Mouse (Mus musculus): ENCODE measurements at regions not wholly inside any gene's neighbourhood (a gene's known extent, or its start where the extent isn't known, plus 50 kb on each side); places are given as distances from the start of the nearest gene placed in this dataset.

DNA sequence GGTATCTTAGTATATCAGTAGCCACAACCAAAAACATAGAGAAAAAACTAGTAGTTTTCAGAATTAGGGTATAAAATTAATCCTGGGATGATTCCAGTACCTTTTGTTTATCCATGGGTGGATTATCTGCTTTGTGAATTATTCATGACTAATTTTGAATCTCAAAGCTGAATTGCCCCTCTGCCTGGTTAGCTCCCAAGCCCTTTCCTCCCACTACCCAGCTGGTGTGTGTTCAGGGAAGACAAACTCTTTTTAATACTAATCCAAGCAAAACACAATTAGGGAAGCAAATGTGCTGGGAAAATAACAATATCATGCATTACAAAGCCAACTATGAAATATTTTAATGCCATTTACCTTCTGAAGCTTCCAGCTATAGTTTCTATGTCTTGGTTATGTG is 347.4 kb downstream of the Gm43517 start:
- Histone ChIP-seq H3K27me3 (replicated peaks) (no peaks in the 10 kb centered on the region), H3K4me3 (no peak overlapping the region), H3K4me2 (no peak overlapping the region), H3K4me1 (no peaks in the 10 kb centered on the region), H3K9me3 (replicated peaks) (no peaks in the 10 kb centered on the region), H3K9ac (no peak overlapping the region), H3K27ac (no peak overlapping the region), H3K36me3 (no peaks in the 10 kb centered on the region)
- no peak for ATAC-seq

DNA sequence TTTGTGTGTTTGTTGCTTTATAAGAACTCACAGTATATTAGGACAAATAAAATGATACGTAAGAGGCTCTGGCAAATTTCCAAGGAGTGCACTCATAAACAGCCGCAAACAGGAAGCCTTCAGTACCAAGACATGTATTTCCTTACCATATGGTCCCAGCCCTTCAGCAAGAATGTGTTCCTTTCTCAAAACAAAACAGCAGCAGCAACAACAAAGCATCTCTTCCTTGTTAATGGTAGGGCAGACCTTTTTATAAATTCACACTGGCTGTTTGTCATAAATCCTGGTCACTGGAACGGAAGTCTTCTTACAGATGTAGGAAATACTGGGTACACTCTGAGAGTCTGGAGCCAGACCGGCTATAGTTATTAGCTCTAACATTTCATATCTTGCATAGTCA is 352.1 kb downstream of the Gm43517 start:
- no peaks in the 10 kb centered on the region for H3K36me3 ChIP-seq
- WGBS (ENCODE audit: insufficient replicate concordance) = 71% methylated on average over 4 of the region's 4 CpGs
- H3K4me3 ChIP-seq = no peak overlapping the region
- no peaks in the 10 kb centered on the region for H3K4me1 ChIP-seq
- H3K9me3 ChIP-seq (replicated peaks) = no peaks in the 10 kb centered on the region
- ATAC-seq = no peak
- no peak overlapping the region for H3K27ac ChIP-seq
- no peak overlapping the region for H3K4me2 ChIP-seq
- H3K27me3 ChIP-seq (replicated peaks) = no peaks in the 10 kb centered on the region
- H3K9ac ChIP-seq = no peak overlapping the region

DNA sequence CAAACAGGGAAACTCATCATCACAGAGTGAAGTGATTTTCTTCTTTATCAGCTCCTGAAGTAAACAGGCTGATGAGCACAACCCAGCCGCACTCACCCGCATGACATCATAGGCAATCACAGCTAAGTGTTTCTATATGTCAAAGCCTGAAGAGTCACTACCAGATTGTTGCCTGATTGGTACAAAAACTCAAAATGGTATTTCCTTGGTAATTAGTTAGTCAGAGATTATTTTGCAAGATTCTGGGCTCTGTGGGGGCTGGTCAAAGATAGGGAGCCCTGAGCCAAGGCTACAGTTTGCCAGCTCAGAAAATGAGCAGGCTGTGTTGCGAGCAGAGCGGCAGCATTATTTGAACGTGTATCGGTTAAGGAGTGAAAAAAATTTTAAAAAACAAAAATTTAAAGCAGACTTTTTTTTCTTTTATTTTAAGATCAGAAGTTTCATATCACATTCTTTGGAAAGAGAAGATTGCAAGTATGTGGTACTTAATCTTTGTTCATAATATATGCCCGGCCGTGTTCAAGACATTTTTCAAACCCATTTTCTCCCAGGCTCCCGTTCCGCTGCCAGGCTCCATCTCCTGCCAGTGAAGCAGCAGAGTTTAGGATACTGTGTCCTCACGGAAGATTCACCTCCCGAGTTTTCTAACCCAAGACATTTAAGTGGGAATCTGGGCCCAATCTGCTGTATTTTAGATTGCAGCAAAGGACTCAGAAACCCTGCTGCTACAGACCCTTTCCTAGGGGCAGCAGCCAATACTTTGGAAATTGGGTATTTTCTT is 355.2 kb downstream of the Gm43517 start:
- H3K9ac ChIP-seq = no peak overlapping the region
- H3K4me2 ChIP-seq = no peak overlapping the region
- H3K4me3 ChIP-seq = no peak overlapping the region
- no peak for ATAC-seq
- H3K27ac ChIP-seq = no peak overlapping the region
- no peaks in the 10 kb centered on the region for H3K9me3 ChIP-seq (replicated peaks)
- no peaks in the 10 kb centered on the region for H3K36me3 ChIP-seq
- 69% methylated on average over 12 of the region's 12 CpGs for WGBS (ENCODE audit: insufficient replicate concordance)
- no peaks in the 10 kb centered on the region for H3K27me3 ChIP-seq (replicated peaks)
- no peaks in the 10 kb centered on the region for H3K4me1 ChIP-seq

DNA sequence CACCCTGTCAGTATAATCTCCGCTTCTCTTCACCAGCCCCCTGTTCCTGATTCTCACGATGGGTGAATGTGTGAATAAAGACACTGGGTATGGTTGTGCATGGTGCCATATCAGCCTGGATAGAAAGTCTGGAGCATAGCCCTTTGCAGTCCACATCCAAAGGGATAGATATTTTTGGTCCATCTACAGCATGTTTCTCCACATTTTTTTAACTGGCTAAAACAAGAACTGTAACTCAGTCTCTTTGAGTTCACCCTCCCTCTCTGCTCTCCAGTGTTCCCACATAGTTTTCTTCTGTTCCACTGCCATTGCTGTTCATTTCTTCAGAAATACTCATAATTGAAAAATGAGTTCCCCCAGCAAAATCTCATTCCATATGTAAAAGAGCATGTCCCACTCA is 358.4 kb downstream of the Gm43517 start:
- Histone ChIP-seq H3K27ac (no peak overlapping the region), H3K4me1 (no peaks in the 10 kb centered on the region), H3K4me3 (no peak overlapping the region), H3K9me3 (replicated peaks) (no peaks in the 10 kb centered on the region), H3K27me3 (replicated peaks) (no peaks in the 10 kb centered on the region), H3K9ac (no peak overlapping the region), H3K36me3 (no peaks in the 10 kb centered on the region), H3K4me2 (no peak overlapping the region)
- no peak for ATAC-seq
- WGBS (ENCODE audit: insufficient replicate concordance) = 81% methylated on average over 2 of the region's 2 CpGs

DNA sequence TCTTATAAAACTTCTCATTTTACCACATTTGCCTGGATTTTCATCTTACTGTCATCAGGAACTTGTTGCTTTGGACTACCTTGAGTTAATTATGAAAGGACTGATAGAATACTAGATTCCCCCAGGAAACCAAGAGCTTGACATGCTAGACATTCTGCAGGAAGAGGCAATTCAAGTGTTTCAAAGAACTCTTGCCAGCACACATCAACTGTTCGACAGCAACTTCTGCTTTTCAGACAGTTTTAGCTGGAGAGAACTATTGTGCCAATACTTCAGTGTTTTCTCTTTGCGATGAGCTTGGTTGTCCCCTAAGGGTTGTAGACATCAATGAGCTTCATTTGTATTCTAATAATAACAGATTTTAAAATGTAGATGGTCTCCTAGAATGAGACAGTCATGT is 362.1 kb downstream of the Gm43517 start:
- Histone ChIP-seq H3K36me3 (no peaks in the 10 kb centered on the region), H3K9ac (no peak overlapping the region), H3K4me2 (no peak overlapping the region), H3K27ac (no peak overlapping the region), H3K27me3 (replicated peaks) (no peaks in the 10 kb centered on the region), H3K4me1 (no peaks in the 10 kb centered on the region), H3K9me3 (replicated peaks) (no peaks in the 10 kb centered on the region), H3K4me3 (no peak overlapping the region)
- no peak for ATAC-seq
- 37% methylated on average over 2 of the region's 2 CpGs for WGBS (ENCODE audit: insufficient replicate concordance)

DNA sequence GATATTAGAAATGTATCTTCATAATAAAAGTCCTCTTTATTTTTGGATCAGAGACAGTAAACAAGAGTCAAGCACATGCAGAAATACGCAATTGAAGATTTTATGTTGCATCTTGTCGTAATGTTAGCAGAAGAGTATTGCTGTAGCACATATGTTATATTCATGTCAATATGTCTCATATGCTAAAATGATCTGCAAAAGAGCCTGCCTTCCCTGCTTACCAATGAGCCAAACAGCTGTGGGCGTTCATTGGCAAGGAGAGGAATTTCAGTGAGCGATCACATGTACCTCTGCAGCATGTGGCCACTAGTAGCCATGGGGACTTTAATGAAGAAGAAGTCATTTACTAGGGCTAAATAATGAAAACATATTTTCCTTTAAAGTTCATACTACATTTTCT is 373.4 kb downstream of the Gm43517 start:
- H3K4me1 ChIP-seq = no peaks in the 10 kb centered on the region
- no peaks in the 10 kb centered on the region for H3K36me3 ChIP-seq
- H3K27ac ChIP-seq = no peak overlapping the region
- H3K4me3 ChIP-seq = no peak overlapping the region
- no peaks in the 10 kb centered on the region for H3K9me3 ChIP-seq (replicated peaks)
- 71% methylated on average over 4 of the region's 4 CpGs for WGBS (ENCODE audit: insufficient replicate concordance)
- no peak overlapping the region for H3K4me2 ChIP-seq
- H3K27me3 ChIP-seq (replicated peaks) = no peaks in the 10 kb centered on the region
- no peak overlapping the region for H3K9ac ChIP-seq
- no peak for ATAC-seq

DNA sequence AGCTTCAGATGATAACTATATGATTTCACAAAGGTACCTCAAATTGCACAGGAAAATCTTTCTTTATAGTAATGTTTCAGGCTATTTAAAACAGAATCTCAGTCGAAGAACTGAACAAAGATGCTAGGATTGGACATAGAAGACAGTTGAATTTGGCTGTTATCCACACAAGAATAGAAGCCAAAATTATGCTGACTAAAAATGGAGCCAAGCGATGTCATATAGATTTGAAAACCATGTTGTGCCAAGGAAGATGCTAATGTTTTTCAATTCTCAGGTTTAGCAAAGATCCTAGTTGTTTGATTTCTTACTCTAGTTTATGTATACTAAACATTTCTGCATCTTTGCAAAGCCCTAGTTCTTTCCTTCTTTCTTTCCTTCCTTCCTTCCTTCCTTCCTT is 379.6 kb downstream of the Gm43517 start:
- H3K27ac ChIP-seq = no peak overlapping the region
- no peak overlapping the region for H3K9ac ChIP-seq
- no peaks in the 10 kb centered on the region for H3K36me3 ChIP-seq
- H3K27me3 ChIP-seq (replicated peaks) = no peaks in the 10 kb centered on the region
- H3K4me2 ChIP-seq = no peak overlapping the region
- H3K4me1 ChIP-seq = no peaks in the 10 kb centered on the region
- WGBS (ENCODE audit: insufficient replicate concordance) = 50% methylated on average over 2 of the region's 2 CpGs
- ATAC-seq = no peak
- no peak overlapping the region for H3K4me3 ChIP-seq
- H3K9me3 ChIP-seq (replicated peaks) = no peaks in the 10 kb centered on the region

DNA sequence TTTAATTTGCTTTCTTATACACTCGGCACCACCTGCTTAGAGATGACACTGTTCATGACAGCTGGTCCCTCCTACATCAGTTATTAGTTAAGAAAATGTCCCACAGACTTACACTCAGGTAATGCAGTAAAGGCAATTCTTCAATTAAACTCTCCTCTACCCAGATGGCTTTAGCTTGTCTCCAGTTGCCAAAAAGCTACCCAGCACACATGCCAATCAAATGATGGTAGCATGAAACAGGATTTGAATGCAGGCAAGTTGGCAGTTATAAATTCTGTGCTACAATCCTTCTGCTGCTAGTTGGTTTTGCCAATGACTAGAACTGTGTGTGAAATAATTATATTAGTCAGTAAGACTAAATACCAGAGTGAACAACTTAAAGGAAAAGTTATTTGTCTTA is 423.4 kb downstream of the Gm43517 start:
- WGBS (ENCODE audit: insufficient replicate concordance) = 78% methylated on average over 1 of the region's 1 CpGs

DNA sequence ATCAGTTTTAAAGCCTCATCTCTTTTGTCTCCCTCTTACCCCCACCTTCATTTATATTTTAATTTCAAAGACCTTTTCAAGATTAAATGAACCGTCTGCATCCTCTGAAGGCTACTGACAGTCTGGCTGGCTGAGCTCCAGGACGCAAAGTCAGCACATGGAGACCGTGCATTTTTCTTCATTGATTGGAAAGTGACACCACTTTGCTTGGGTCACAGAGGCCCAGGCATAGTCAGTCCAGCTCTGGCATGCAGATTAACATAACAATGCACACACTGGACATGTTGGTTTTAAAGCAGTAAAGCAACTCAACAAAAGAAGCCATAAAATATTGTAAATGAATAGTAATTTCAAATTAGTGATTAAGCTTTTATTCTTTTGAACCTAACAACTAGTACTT is 429.7 kb downstream of the Gm43517 start:
- H3K4me3 ChIP-seq = no peak overlapping the region
- 54% methylated on average over 3 of the region's 3 CpGs for WGBS (ENCODE audit: insufficient replicate concordance)
- H3K36me3 ChIP-seq = no peaks in the 10 kb centered on the region
- H3K4me1 ChIP-seq = no peaks in the 10 kb centered on the region
- no peaks in the 10 kb centered on the region for H3K9me3 ChIP-seq (replicated peaks)
- H3K27ac ChIP-seq = no peak overlapping the region
- H3K4me2 ChIP-seq = no peak overlapping the region
- no peak overlapping the region for H3K9ac ChIP-seq
- no peaks in the 10 kb centered on the region for H3K27me3 ChIP-seq (replicated peaks)
- no peak for ATAC-seq

More for the DNA sequence above, 423.4 kb downstream of the Gm43517 start:
- Histone ChIP-seq H3K27me3 (replicated peaks) (no peaks in the 10 kb centered on the region), H3K4me3 (no peak overlapping the region), H3K27ac (no peak overlapping the region), H3K9ac (no peak overlapping the region), H3K4me2 (no peak overlapping the region), H3K9me3 (replicated peaks) (no peaks in the 10 kb centered on the region), H3K36me3 (no peaks in the 10 kb centered on the region), H3K4me1 (no peaks in the 10 kb centered on the region)
- ATAC-seq = no peak

DNA sequence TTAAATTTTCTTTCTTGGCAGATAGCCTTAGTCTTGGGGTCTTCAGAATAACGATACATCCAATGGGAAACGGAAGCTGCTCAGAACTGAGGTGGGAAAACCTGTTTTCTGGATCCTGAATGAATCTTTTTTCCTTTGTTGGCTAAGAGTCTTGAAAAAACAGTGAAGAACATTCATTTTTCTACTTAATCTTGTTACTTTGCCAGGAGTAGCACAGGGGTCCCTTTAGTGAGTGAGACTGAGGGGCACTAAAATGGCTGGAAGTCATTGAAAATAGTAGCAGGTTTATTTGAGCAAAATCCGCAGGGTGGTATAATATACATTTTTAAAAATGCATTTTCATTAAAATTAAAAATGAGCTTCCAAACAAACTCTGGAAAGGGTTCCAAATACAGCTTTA is 442.8 kb downstream of the Gm43517 start:
- WGBS (ENCODE audit: insufficient replicate concordance) = 67% methylated on average over 3 of the region's 3 CpGs
- no peaks in the 10 kb centered on the region for H3K27me3 ChIP-seq (replicated peaks)
- H3K36me3 ChIP-seq = no peaks in the 10 kb centered on the region
- no peak for ATAC-seq
- H3K4me1 ChIP-seq = no peaks in the 10 kb centered on the region
- H3K9ac ChIP-seq = no peak overlapping the region
- no peak overlapping the region for H3K4me3 ChIP-seq
- no peak overlapping the region for H3K27ac ChIP-seq
- H3K4me2 ChIP-seq = no peak overlapping the region
- H3K9me3 ChIP-seq (replicated peaks) = no peaks in the 10 kb centered on the region

DNA sequence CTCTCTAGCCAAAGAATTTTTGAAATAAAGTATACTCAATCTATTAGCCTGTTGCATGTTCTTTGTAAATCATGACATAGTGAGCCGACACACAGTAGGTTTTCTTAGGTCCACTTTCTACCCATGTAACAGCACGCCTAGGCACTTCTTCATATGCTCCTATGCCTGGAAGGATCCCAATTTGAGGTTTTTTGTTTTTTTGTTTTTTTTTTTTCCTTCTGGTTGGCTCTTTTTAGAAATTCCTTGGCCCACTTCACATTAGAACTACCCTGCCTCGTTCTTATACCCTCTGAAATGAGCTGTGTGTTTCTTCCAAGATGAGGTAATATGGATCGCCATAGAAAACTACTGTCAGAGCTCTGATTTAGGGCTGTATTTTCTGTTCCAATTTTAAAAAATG is 443.6 kb downstream of the Gm43517 start:
- 71% methylated on average over 4 of the region's 4 CpGs for WGBS (ENCODE audit: insufficient replicate concordance)
- no peak for ATAC-seq

DNA sequence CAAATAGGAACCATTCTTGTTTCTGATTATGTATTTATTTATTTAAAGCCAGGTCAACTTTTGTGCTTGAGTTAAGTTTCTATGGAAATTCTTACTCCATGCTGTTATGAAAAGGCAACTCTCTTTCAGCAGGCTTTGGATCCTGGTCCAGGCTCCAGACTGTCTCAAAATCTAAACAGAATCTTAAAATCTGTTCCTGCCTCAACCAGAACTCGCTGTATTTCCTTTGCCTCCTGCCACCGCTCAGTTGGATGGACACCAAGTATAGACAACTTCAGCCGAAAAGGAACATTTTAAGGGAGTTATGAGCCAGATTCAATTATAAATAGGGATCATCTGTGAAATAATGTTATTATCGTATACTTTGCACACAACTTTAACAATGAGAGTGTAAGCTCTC is 445.7 kb downstream of the Gm43517 start:
- Histone ChIP-seq H3K9ac (no peak overlapping the region), H3K27ac (no peak overlapping the region), H3K4me1 (no peaks in the 10 kb centered on the region), H3K9me3 (replicated peaks) (no peaks in the 10 kb centered on the region), H3K4me2 (no peak overlapping the region), H3K27me3 (replicated peaks) (no peaks in the 10 kb centered on the region), H3K36me3 (no peaks in the 10 kb centered on the region), H3K4me3 (no peak overlapping the region)
- no peak for ATAC-seq
- WGBS (ENCODE audit: insufficient replicate concordance) = 68% methylated on average over 4 of the region's 4 CpGs

More for the DNA sequence above, 443.6 kb downstream of the Gm43517 start:
- H3K27me3 ChIP-seq (replicated peaks) = no peaks in the 10 kb centered on the region
- H3K4me1 ChIP-seq = no peaks in the 10 kb centered on the region
- H3K4me3 ChIP-seq = no peak overlapping the region
- no peaks in the 10 kb centered on the region for H3K9me3 ChIP-seq (replicated peaks)
- no peak overlapping the region for H3K4me2 ChIP-seq
- H3K36me3 ChIP-seq = no peaks in the 10 kb centered on the region
- H3K9ac ChIP-seq = no peak overlapping the region
- H3K27ac ChIP-seq = no peak overlapping the region

Data from liver, embryonic 12.5 days (tissue).